Mouse (Mus musculus) olfactory bulb, adult 2 months (tissue): ENCODE results near the gene Tmem50a. TPM values are rescaled to one million over a fixed set of nuclear protein-coding genes. Genes with fewer than 3 reads are reported as not detected.

Experiments
- H3K27ac ChIP-seq: fragments of 200-500 bp; 2 replicates; pipeline ENCODE4 v1.5.1; 2012; ENCODE audit warnings: low read depth, low read length; ENCODE audit not compliant: insufficient read depth
- H3K4me1 ChIP-seq: fragments of 200-500 bp; 2 replicates; pipeline ENCODE4 v1.6.1; 2012; ENCODE audit warnings: low read length; ENCODE audit not compliant: control insufficient read depth, insufficient read depth
- H3K4me3 ChIP-seq: fragments of 200-500 bp; 2 replicates; pipeline ENCODE4 v1.5.1; 2012; ENCODE audit warnings: mild to moderate bottlenecking, low read depth, low read length, moderate library complexity; ENCODE audit not compliant: insufficient read depth
- CTCF ChIP-seq: fragments of 200-500 bp; IDR thresholded peaks from 2 replicates; pipeline ENCODE4 v1.5.1; 2012; ENCODE audit warnings: low read depth, mild to moderate bottlenecking, low read length, moderate library complexity; ENCODE audit not compliant: insufficient read depth
- POLR2A ChIP-seq: fragments of 200-500 bp; IDR thresholded peaks from 2 replicates; pipeline ENCODE4 v1.6.1; 2012; ENCODE audit warnings: mild to moderate bottlenecking, low read depth, low read length, moderate library complexity; ENCODE audit not compliant: insufficient read depth
- WGBS: fragments of 180-500 bp; shearing (Covaris S2); methylation state at CpG from one replicate; pipeline ENCODE4 v1.1.7; 2018; 5-methylcytosine and 5-hydroxymethylcytosine counted together
- polyA plus RNA-seq: library from polyadenylated mRNA; stranded (reverse); fragments of >200 nt; gene quantifications from 2 replicates; pipeline ENCODE4 v1.2.4, GENCODE M21; 2012; ENCODE audit warnings: low replicate concordance; ENCODE audit not compliant: missing spikeins, insufficient read depth, insufficient read length

The Tmem50a gene
- polyA plus RNA-seq, 1 experiment, result not detected

- no peak overlapping the region for H3K4me3 ChIP-seq
- WGBS, result 72% methylated on average over 7 of the region's 7 CpGs
- no peak overlapping the region for H3K27ac ChIP-seq
- TF ChIP-seq CTCF (no peak), POLR2A (no peak)
- H3K4me1 ChIP-seq, result no peaks in the 10 kb centered on the region
Observed at GRCm38 (mm10) chr4:134862996-134863395, 51.8 kb downstream of the Tmem50a start.

- no peaks in the 10 kb centered on the region for H3K4me1 ChIP-seq
- H3K27ac ChIP-seq, result no peak overlapping the region
- WGBS, result 90% methylated on average over 6 of the region's 6 CpGs
- TF ChIP-seq POLR2A (no peak), CTCF (no peak)
- no peak overlapping the region for H3K4me3 ChIP-seq
Observed at GRCm38 (mm10) chr4:134861884-134862283, 52.9 kb downstream of the Tmem50a start.

GRCm38 (mm10) chr4:134858494-134858893 is 56.3 kb downstream of the Tmem50a start:
- Histone ChIP-seq H3K27ac (no peak overlapping the region), H3K4me1 (peaks cover 7% of the 10 kb centered on the region; the same call in 1 of the 2 replicates), H3K4me3 (no peak overlapping the region)
- 92% methylated on average over 4 of the region's 4 CpGs for whole genome bisulfite sequencing
- TF ChIP-seq CTCF (no peak), POLR2A (no peak)

DNA sequence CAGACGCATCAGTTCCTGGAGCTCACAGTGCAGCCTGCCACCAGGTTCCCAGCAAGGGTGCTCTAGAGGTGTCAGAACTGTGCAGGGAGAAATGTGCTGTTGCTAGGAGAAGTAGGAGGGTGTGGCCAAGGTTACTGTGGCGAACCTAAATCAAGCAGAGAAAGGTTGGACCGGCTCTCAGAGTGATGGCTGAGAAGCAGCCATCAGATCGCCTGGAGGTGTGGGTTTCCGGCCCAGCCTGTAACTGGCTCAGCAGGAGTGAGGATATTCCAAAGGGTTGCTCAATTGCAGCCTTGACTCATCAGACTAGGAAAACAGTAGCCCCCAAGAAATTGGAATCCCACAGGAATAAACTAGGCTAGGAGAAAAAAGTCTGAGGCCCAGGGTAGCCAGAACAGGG is 58.3 kb downstream of the Tmem50a start:
- Histone ChIP-seq H3K4me1 (peaks cover 7% of the 10 kb centered on the region; the same call in 1 of the 2 replicates), H3K27ac (no peak overlapping the region), H3K4me3 (no peak overlapping the region)
- TF ChIP-seq POLR2A (no peak), CTCF (no peak)
- 55% methylated on average over 5 of the region's 5 CpGs for WGBS

DNA sequence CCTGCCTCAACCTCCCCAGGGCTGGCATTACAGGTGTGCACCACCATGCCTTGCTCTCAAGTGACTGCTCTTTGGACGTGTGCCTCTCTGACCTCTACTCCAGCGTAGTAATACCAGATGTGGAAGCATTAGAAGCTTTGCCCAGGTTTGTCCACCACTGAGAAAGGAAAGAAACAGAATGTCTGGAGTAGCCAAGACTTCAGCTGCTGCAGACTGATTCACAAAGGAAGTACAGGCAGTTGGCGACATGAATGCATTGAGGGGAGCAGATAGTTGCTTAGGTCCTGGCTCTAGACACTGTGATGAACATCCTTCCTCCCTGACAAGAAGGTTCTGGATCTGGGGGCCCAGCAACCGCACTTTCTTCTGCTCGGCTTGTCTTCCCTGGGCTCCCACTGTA is 58.8 kb downstream of the Tmem50a start:
- Histone ChIP-seq H3K4me3 (no peak overlapping the region), H3K27ac (no peak overlapping the region), H3K4me1 (peaks cover 7% of the 10 kb centered on the region; the same call in 1 of the 2 replicates)
- WGBS, result 74% methylated on average over 5 of the region's 5 CpGs
- no peak for TF ChIP-seq CTCF
- TF ChIP-seq POLR2A, result no peak

- TF ChIP-seq CTCF, result no peak
- no peak for TF ChIP-seq POLR2A
- H3K4me1 ChIP-seq, result peaks cover 9% of the 10 kb centered on the region
- no peak overlapping the region for H3K4me3 ChIP-seq
- no peak overlapping the region for H3K27ac ChIP-seq
- 85% methylated on average over 3 of the region's 3 CpGs for WGBS
Observed at GRCm38 (mm10) chr4:134855371-134855770, 59.5 kb downstream of the Tmem50a start.

- 1% methylated on average over 91 of the region's 91 CpGs for WGBS
- Histone ChIP-seq H3K4me3 (peak overlapping the region; percentile 65), H3K4me1 (peaks cover 9% of the 10 kb centered on the region), H3K27ac (peak overlapping the region; percentile 94)
- peak; percentile 90 for TF ChIP-seq POLR2A
- no peak for TF ChIP-seq CTCF
Observed at GRCm38 (mm10) chr4:134853637-134854485, 61.0 kb downstream of the Tmem50a start.

DNA sequence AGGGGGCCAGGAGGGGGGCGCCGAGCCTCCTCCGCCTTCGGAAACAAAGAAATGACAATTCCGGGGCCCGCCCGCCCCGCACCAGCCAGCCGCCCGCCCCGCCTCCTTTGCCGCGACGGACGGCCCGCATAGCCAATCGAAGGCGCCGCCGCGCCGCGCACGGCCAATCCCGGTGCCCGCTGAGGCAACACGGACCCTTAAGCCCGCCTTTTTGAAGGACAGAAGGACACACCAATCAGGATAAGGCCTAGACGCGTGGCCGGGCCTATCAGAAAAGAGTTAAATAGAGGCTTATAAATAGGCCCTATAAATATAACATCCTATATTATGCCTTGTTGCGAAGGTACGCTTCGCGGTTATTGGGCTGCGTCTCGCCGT is 61.6 kb downstream of the Tmem50a start, which contains the start of gene Maco1:
TSS of gene Maco1 (minus strand) at position 87 of the 378 bp plus-strand sequence.
- Histone ChIP-seq H3K4me3 (peak within 1 kb of the TSS; percentile 71), H3K4me1 (peaks cover 10% of the 10 kb centered on the region), H3K27ac (peak within 1 kb of the TSS; percentile 94)
- TF ChIP-seq CTCF, result no peak
- no peak for TF ChIP-seq POLR2A
- under 1% methylated on average over 37 of the region's 38 CpGs for WGBS

DNA sequence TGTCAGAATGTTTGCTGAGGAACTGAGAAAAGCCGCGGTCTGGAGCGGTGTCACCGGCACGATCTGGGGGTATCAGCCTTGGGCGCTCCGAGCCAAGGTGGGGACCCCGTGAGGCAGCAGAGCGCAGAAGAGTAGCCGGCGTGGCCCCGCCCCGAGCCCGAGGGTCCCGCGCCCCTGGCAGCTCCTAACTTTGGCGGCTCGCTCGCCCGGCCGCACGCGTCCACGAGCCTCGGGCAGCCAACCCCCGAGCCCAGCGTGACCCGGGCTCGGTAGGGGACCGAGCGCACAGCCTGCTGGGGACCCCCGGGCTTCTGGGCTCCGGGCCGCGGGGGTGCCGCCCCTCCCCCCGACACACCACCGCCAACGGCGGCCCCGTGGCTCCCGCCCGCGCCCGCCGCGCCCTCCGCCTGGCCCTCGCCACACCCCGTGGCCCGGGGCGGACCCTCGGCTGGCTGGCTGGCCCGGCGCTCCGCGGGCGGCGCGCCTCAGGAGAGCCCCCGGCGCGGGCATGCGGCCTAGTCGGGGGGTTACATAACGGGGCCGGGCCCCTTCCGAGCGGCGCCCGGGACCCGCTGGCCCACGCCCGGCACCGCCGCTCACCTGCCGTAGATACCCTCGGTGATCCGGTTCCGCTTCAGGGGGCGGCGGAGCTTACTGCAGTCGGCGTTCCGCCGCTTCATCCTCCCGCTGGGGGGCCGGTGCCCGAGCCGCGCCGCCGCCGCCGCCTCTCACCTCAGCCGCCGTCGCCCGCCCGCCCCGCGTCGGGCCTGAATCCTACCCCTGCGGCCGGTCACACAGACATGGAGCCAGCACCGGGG is 62.2 kb downstream of the Tmem50a start:
- Histone ChIP-seq H3K4me3 (peak overlapping the region; percentile 71), H3K4me1 (peaks cover 11% of the 10 kb centered on the region), H3K27ac (peak overlapping the region; percentile 85)
- TF ChIP-seq CTCF, result 0 out of 2 replicates have a peak, but pooled peaks have one; percentile 19
- TF ChIP-seq POLR2A, result 0 out of 2 replicates have a peak, but pooled peaks have one; percentile 26
- 0% methylated on average over 91 of the region's 106 CpGs for WGBS
